Mouse (Mus musculus) liver, embryonic 11.5 days (tissue): Measurements from ENCODE around the gene Chchd4. TPM values are rescaled to one million over a fixed set of nuclear protein-coding genes. Genes with fewer than 3 reads are reported as not detected.
A peak's percentile ranks its signal among the peaks of the same experiment; 100 is the strongest.

Source experiments
- ATAC-seq: fragments of 200-750 bp; cut with Nextera tagmentation; replicated peaks from 2 replicates; pipeline ENCODE4 v1.8.0; 2017; ENCODE audit warnings: moderate number of reproducible peaks, mild to moderate bottlenecking, moderate TSS enrichment, moderate library complexity; ENCODE audit not compliant: low FRiP score
- DNase-seq: peaks from one replicate; pipeline ENCODE4 v3.0.0-alpha.2; 2017; ENCODE audit warnings: low spot score
- H3K27ac ChIP-seq: fragments of 300-500 bp; sonication (generic); 2 replicates; pipeline ENCODE4 v1.5.1; 2014; ENCODE audit warnings: mild to moderate bottlenecking, low read depth, low read length, control low read depth
- H3K27me3 ChIP-seq: fragments of 300-500 bp; sonication (generic); replicated peaks from 2 replicates; pipeline ENCODE4 v1.6.1; 2014; ENCODE audit warnings: low read length, mixed read lengths; ENCODE audit not compliant: control insufficient read depth, insufficient read depth
- H3K36me3 ChIP-seq: fragments of 300-500 bp; sonication (generic); 2 replicates; pipeline ENCODE4 v1.6.1; 2014; ENCODE audit warnings: mild to moderate bottlenecking, low read length, moderate library complexity, mixed read lengths; ENCODE audit not compliant: control insufficient read depth, insufficient read depth
- H3K4me1 ChIP-seq: fragments of 300-500 bp; sonication (generic); replicated peaks from 2 replicates; pipeline ENCODE4 v1.6.1; 2014; ENCODE audit warnings: low read length, mixed read lengths; ENCODE audit not compliant: control insufficient read depth, insufficient read depth
- H3K4me2 ChIP-seq: fragments of 300-500 bp; sonication (generic); 2 replicates; pipeline ENCODE4 v1.6.1; 2014; ENCODE audit warnings: mild to moderate bottlenecking, control low read depth, moderate library complexity
- H3K4me3 ChIP-seq: fragments of 300-500 bp; sonication (generic); 2 replicates; pipeline ENCODE4 v1.5.1; 2014; ENCODE audit warnings: low read depth, low read length, control low read depth
- H3K9ac ChIP-seq: fragments of 300-500 bp; sonication (generic); 2 replicates; pipeline ENCODE4 v1.6.1; 2014; ENCODE audit warnings: low read depth, low read length, control low read depth
- H3K9me3 ChIP-seq: fragments of 300-500 bp; sonication (generic); 2 replicates; pipeline ENCODE4 v1.6.1; 2016; ENCODE audit warnings: low read length, inconsistent platforms, mixed read lengths; ENCODE audit not compliant: control insufficient read depth
- WGBS: fragments of 180-500 bp; shearing (Covaris S2); extraction: QIAGEN DNeasy Blood & Tissue Kit; methylation state at CpG from one replicate; pipeline ENCODE4 v1.1.7; 2014; 5-methylcytosine and 5-hydroxymethylcytosine counted together
- polyA plus RNA-seq: library from polyadenylated mRNA; unstranded; fragments of >200 nt; fragmentation: Nextera tagmentation; extraction: Ambion mirVana; gene quantifications from 2 replicates; pipeline ENCODE4 v1.2.1, GENCODE M21; 2014

Gene Chchd4
- polyA plus RNA-seq, result 47.1 and 47.3 TPM in 2 replicates

- peak; percentile 96 for DNase-seq
- peaks cover 11% of the 10 kb centered on the region; the same call in 1 of the 2 replicates for H3K36me3 ChIP-seq
- under 1% methylated on average over 74 of the region's 74 CpGs for WGBS
These were observed at the start of gene Chchd4, which contains the start of gene Tmem43 for GRCm38 (mm10) chr6:91472868-91473804. TSS of gene Chchd4 (minus strand) at chr6:91473546. TSS of gene Tmem43 (plus strand) at chr6:91473703.

GRCm38 (mm10) chr6:91522816-91523215, 49.5 kb upstream of the Chchd4 start:
- WGBS, result 91% methylated on average over 5 of the region's 5 CpGs
- ATAC-seq, result no peak
- Histone ChIP-seq H3K9me3 (no peaks in the 10 kb centered on the region), H3K4me2 (no peak overlapping the region), H3K27ac (no peak overlapping the region), H3K4me3 (no peak overlapping the region), H3K27me3 (no peaks in the 10 kb centered on the region), H3K36me3 (peaks cover 36% of the 10 kb centered on the region), H3K4me1 (no peaks in the 10 kb centered on the region; the same call in 1 of the 2 replicates), H3K9ac (no peak overlapping the region)
- no peak for DNase-seq

More at GRCm38 (mm10) chr6:91472868-91473804, at the start of gene Chchd4, which contains the start of gene Tmem43:
- H3K9me3 ChIP-seq, result no peaks in the 10 kb centered on the region
- peak within 1 kb of the TSS; percentile 81 for H3K27ac ChIP-seq
- H3K9ac ChIP-seq, result peak within 1 kb of the TSS; percentile 92
- peak within 1 kb of the TSS; percentile 79 for H3K4me2 ChIP-seq
- peak; percentile 97 for ATAC-seq
- H3K27me3 ChIP-seq, result no peaks in the 10 kb centered on the region
- H3K4me1 ChIP-seq, result peaks cover 12% of the 10 kb centered on the region
- H3K4me3 ChIP-seq, result peak within 1 kb of the TSS; percentile 86

GRCm38 (mm10) chr6:91518454-91519020, 45.2 kb upstream of the Chchd4 start:
- WGBS, result 90% methylated on average over 7 of the region's 7 CpGs
- H3K9ac ChIP-seq, result no peak overlapping the region
- H3K4me3 ChIP-seq, result no peak overlapping the region
- H3K9me3 ChIP-seq, result no peaks in the 10 kb centered on the region
- H3K27me3 ChIP-seq, result no peaks in the 10 kb centered on the region
- H3K4me1 ChIP-seq, result peaks cover 14% of the 10 kb centered on the region
- DNase-seq (no peak), ATAC-seq (no peak)
- H3K36me3 ChIP-seq, result peaks cover 36% of the 10 kb centered on the region
- no peak overlapping the region for H3K27ac ChIP-seq
- no peak overlapping the region for H3K4me2 ChIP-seq

- under 1% methylated on average over 80 of the region's 80 CpGs for WGBS
- ATAC-seq (peak; percentile 98), DNase-seq (peak; percentile 99)
- Histone ChIP-seq H3K27ac (peak within 1 kb of the TSS; percentile 1; the same call in 1 of the 2 replicates), H3K27me3 (no peaks in the 10 kb centered on the region), H3K36me3 (peaks cover 18% of the 10 kb centered on the region), H3K9ac (peak within 1 kb of the TSS; percentile 92), H3K4me2 (peak within 1 kb of the TSS; percentile 77), H3K9me3 (no peaks in the 10 kb centered on the region), H3K4me3 (peak within 1 kb of the TSS; percentile 83), H3K4me1 (peaks cover 14% of the 10 kb centered on the region)
These were observed 42.5 kb upstream of the Chchd4 start, which contains the start of the genes Xpc and Lsm3 for GRCm38 (mm10) chr6:91515545-91516449. TSS of gene Xpc (minus strand) at chr6:91515888. TSS of gene Lsm3 (plus strand) at chr6:91515928.

- 18% methylated on average over 10 of the region's 10 CpGs for WGBS
- peak overlapping the region; percentile 78 for H3K9ac ChIP-seq
- peaks cover 14% of the 10 kb centered on the region for H3K4me1 ChIP-seq
- no peak for DNase-seq
- ATAC-seq, result no peak
- H3K4me3 ChIP-seq, result peak overlapping the region; percentile 83
- H3K27ac ChIP-seq, result no peak overlapping the region
- H3K27me3 ChIP-seq, result no peaks in the 10 kb centered on the region
- H3K9me3 ChIP-seq, result no peaks in the 10 kb centered on the region
- peaks cover 10% of the 10 kb centered on the region for H3K36me3 ChIP-seq
- H3K4me2 ChIP-seq, result peak overlapping the region; percentile 68
These were observed 41.5 kb upstream of the Chchd4 start for GRCm38 (mm10) chr6:91514737-91515362.

- Histone ChIP-seq H3K9me3 (no peaks in the 10 kb centered on the region), H3K36me3 (peaks cover 10% of the 10 kb centered on the region), H3K27me3 (no peaks in the 10 kb centered on the region), H3K9ac (no peak overlapping the region), H3K4me1 (peaks cover 14% of the 10 kb centered on the region), H3K27ac (no peak overlapping the region), H3K4me2 (peak overlapping the region; percentile 68; the same call in 1 of the 2 replicates), H3K4me3 (no peak overlapping the region)
- DNase-seq, result no peak
- no peak for ATAC-seq
These were observed 40.8 kb upstream of the Chchd4 start for GRCm38 (mm10) chr6:91514135-91514534.

- DNase-seq, result no peak
- H3K36me3 ChIP-seq, result peaks cover 11% of the 10 kb centered on the region
- H3K27me3 ChIP-seq, result no peaks in the 10 kb centered on the region
- H3K27ac ChIP-seq, result no peak overlapping the region
- no peak overlapping the region for H3K4me3 ChIP-seq
- no peak overlapping the region for H3K9ac ChIP-seq
- ATAC-seq, result no peak
- peaks cover 7% of the 10 kb centered on the region for H3K4me1 ChIP-seq
- H3K9me3 ChIP-seq, result no peaks in the 10 kb centered on the region
- no peak overlapping the region for H3K4me2 ChIP-seq
- 68% methylated on average over 10 of the region's 10 CpGs for WGBS
These were observed 36.9 kb upstream of the Chchd4 start for GRCm38 (mm10) chr6:91510211-91510610.
